Mouse (Mus musculus) adrenal gland, postnatal 25 days (tissue): ENCODE data around the gene Naa20. TPM values are rescaled to one million over a fixed set of nuclear protein-coding genes. Genes with fewer than 3 reads are reported as not detected.

Experiments used
- DNase-seq: peaks from one replicate; pipeline ENCODE4 v3.0.0; 2021; ENCODE audit warnings: mixed read lengths
- long read RNA-seq: library from polyadenylated mRNA; stranded (forward); transcript quantifications from one replicate; pipeline ENCODE4 v2.0.0, GENCODE M21; 2021
- total RNA-seq: library from RNA; stranded (reverse); gene quantifications from 2 replicates; pipeline ENCODE4 v1.2.3, GENCODE M21; 2021

Naa20 gene
- 48.6 and 57.5 TPM in 2 replicates for total RNA-seq
- long read RNA-seq, transcript Naa20-202 (6 exons, 1,142 nt), result major isoform, 36 of 46 reads
- long read RNA-seq, partial matches to known transcripts, result 4 of 46 reads
- long read RNA-seq, other reads (novel, unspliced or antisense), result 5 of 46 reads

DNA sequence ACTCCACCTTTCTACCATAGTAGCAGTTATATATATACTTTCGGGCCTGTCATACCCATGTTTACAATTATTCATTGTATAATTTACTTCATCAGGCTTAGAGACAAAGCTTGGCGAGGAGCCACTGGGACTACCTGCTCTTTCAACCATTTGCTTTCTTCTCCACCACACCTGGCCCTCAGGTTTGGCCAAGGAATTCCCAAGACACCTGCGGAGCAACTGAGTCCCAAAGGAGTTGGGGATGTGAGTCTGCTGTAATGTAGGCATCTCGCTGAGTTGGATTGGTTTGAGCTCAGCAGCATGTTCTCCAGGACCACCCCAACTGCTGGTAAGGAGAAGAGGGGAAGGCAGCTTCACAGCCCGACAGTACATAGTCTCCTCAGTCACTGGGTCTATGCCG, at the start of gene Naa20:
TSS of gene Naa20 (plus strand) at position 239 of the 400 bp plus-strand sequence.
- DNase-seq, result no peak

DNA sequence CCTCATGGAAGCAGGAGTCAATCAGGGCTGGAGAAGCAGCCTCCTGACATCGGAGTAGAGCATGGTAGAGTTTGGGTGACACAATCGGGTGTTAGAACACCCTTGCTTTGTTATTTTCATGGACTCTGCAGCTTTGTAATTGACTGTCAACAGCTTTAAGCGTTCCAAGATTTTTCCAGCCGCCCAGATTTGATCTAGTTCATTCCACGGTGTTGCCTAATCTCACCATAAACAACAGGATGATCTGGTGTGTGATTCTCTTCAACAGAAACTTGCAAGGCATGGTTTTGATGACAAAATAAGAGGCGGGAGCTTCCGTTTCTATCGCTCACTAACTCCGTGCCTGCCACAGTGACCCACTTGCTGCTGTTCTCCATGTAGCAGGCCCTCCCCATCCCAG, 46.1 kb upstream of the Naa20 start:
- no peak for DNase-seq

DNA sequence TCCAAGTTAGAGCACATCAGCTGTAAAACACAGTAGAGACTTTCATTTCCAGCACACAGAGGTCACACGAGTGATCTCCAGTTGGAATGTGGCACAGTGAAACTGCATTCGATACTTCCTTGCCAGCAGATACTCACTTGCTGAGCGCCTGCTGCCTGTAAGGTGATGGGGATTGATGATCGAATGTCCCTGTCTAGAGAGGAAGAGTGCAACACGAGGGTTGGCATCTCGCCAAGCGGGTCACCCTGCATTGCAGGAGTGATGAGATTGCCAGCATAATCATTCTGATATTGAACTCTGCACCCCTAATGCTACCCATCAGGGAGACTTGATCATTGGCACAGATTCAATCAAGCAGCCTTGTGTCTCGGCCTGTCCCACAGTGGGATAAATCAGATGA, 44.0 kb upstream of the Naa20 start:
- peak; percentile 37 for DNase-seq

DNA sequence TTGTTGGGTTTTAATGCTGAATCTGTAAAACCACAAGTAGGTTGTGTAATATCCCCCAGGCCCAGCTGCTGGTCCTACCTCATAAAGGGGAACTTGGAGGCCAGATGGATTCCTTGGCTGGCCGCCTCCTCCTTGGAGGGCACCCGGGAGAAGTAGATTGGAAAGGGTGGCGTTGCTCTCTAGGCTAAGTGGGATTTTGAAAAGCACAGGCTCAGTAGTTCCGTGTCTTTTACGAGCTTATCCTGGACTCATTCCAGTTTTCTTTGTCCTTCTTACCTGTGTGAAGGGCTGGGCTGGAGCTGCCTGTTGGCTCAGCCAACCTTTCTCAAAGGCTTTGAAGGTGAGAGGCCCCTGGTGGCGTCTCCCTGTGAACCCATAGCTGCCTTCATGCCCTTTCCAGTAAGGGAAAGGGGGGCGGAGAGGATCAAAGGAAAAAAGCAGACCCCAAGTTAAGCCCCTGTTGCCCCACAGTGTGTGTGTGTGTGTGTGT, 42.4 kb upstream of the Naa20 start:
- peak; percentile 20 for DNase-seq

DNA sequence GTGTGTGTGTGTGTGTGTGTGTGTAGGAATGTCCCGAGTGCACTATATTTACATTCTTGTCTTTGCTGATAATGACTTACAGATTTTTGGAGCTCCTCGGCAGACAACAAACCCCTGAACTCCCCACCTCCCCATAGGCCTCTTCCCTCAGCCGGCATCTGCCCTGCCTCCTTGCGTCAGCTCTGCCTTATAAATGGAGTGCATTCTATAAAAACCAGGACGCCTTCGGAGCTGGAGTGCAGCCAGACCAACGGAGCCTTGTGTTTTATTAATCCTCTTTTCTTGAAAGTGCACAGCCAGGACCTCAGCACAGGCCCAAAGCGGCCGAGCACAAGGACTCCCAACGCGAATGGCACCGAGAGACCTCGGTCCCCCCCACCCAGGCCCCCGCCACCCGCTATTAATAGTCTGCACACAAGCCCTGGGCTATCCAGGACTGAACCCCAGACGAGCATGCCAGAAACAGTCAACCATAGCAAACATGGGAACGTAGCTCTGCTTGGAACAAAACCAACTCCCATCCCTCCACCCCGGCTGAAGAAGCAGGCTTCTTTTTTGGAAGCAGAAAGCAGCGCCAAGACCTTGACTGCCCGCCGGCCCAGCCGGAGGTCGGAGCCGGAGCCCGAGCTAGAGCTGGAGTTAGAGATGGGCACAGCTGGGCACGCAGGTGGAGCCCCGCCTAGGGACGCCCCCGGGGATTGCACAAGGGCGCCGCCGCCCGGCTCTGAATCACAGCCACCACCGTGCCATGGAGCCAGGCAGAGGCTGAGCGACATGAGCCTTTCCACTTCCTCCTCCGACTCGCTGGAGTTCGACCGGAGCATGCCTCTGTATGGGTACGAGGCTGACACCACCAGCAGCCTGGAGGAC, 41.7 kb upstream of the Naa20 start:
- peak; percentile 88 for DNase-seq

DNA sequence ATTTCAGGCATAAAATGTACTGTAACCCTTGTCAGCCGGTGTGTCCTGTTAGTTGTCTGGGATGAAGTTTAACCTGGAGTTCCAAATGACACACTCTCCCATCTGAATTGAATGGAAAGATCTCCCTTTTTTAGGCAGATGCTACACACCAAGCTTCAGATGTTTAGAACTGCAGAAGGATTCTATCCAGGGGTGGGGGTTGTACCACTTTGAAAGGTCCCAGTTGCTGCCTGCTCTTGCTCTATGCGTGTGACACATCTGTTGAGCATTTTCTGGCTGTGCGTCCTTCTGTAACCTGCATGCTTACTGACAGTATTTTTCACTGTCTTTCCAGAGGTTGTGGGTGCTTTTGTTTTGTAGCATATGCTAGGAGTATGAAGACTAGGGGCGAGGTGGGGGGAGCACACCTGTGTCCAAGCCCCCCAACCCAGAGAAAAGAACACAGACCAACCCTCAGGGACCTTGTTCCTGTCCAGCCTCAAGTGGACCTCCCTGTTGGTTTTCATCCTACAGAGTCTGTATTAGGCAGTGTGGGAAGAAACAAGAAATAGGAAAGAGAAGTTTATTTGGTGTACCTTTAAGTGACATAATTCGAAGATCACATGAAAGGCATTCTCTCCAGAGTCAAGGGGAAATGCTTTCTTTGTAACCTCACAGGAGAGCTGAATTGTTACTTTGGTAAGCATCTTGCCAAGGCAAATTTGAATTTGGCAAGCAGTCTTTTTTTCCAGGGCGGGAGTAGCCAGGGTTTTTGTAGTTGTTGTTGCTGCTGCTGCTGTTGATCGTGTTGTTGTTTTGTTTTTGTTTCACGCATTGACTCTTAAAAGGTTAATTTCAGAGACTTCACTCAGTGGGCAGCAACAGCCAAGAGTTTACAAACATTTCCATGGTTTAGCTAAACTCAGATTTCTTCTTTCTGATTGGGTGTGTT, 40.4 kb upstream of the Naa20 start:
- DNase-seq, result no peak

DNA sequence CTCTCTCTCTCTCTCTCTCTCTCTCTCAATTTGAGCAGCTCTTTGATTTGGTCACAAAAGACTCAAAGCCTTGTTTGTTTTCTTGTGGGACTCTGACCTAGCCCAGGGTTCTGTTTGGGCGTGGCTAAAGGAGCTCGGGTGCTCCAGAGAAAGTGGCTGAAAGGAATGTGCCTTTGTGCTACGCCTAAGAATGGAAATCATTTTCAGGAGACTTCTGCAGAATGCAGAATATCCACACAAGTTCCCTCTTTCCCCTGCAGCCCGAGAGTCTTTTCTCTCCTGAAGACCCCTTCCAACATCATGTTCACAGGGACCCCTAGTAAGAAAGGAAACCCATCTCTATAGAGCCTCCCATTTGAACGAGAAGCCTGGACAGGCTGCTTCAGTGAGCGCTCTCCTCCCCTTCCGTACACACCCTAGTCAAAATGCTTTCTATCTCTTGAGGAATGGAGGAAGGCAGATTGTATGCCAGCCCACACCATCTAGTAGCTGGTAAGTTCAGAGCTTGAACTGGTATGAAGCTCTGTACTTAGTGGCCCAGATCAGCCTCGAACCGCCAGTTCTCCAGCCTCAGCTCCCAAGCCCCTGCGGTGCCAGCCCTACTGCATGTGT, 39.6 kb upstream of the Naa20 start:
- no peak for DNase-seq

DNA sequence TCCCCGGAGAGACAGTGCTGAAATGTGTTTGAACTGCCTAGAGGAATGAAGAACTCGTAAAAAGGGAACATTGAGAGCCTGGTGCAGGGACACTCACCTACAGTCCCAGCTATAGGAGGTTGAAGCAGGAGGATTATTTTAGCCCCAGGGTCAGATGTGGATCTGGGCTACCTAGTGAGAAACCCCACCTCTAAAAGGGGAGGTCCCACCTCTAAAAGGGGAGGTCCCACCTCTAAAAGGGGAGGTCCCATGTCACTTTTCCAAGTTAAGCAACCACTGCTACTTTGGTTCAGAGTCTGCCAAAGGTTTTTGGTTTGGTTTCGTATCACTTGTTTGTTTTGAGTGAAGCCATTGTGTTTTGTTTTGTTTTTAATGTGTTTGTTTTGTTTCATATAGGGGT, 36.6 kb upstream of the Naa20 start:
- no peak for DNase-seq

DNA sequence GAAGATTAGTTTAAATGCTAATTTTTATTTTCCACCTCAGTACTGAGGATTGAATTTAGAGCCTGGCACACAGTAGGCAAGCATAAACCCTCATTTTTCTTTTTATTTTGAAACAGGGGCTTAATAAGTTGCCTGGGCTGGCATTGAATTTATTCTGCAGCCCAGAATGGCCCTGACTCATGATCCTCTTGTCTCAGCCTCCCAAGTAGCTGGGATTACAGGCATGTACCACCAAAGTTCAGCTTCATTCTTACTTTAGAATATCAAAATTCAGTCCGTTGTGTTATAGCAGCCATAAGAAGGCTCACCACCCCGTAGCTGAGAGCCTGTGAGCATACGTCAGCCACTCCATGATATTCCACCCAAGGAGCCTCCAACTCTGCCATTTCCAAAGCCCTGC, 35.7 kb upstream of the Naa20 start:
- no peak for DNase-seq

DNA sequence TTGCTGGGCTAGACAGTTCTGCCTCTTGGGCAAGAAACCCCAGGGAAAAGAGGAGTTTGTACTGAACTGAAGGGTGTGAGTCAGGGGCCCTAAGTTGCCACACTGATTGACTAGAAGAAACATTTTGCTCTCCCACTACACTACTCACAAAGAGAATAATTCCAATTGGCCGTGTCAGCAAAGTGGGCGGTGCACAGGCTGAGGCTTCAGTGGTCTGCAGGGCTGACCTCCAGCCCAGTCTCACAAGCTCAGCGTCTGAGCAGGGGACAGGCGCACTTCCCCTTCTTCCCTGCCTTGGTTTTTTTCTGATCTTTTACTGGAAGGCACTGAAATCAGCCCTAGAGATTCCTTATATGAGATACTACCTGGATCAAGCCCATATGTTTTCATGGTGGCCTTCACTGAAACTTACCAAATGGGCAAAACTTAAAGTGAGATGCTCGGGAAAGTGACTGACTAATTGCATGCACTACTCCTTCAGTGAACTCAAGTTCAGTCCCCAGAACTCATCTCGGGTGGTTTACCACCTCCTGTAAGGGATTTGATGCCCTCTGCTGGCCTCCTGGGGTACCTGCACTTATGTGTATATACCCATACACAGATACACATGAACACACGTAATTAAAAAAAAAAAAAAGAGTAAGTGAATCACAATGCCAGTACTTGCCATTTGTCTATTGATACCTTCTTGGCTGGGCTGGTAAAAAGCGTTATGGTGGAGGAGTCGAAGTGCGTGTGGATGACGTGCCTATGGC, 35.0 kb upstream of the Naa20 start:
- DNase-seq, result no peak

DNA sequence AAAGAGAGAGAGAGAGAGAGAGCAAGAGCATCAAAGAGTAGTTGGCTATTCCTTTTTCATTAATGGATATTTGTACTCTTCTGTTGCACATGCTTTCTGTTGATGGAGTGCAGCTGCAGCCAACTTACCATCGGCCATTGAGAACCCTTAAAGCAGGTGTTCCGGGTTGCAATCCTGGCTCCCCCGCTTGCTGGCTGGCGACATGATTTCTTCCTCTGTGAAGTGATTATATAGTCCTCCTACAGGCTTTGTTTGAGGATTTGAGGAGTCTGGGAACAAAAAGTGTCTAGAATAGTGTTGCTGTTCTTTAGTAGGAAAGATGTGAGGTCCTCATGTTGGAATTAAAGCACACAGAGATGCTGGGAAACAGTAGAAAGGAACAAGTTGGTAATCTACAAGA, 30.6 kb upstream of the Naa20 start:
- DNase-seq, result no peak

DNA sequence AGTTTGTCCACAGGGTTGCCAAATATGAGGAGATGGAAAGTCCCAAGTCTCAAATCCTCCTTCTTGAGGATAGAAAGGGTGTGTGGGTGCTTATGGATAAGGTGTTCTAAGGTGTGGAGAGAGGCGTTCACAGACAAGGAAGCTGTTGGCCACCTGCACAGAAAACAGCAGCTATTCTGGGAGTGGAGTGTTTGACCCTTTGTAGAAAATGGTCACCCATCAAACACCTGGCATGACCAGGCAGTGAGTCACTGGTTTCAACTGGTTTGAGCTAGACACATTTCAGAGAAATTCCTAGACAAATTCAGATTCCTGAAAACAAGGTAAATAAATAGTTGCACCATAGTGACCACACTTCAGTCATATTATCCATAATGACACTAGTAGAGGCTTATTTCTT, 29.8 kb upstream of the Naa20 start:
- no peak for DNase-seq

DNA sequence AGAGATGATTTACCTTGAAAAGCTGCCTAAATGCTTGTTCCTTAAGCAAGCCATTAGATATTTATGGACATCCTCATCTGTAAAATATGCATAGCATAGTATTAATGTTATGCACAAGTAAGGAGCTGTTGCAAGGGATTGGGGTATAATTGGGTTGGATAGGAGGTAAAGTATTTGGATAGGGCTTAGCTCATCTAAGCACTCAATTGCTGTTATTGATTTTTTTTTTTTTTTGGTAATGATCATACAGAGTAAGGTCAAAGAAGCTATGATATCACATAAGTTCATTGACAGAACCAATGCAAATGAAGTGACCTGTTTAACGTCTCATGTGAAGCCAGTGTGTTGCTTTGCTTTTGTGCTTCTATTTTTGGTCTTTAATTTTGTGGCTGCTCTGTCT, 27.9 kb upstream of the Naa20 start:
- DNase-seq, result no peak

DNA sequence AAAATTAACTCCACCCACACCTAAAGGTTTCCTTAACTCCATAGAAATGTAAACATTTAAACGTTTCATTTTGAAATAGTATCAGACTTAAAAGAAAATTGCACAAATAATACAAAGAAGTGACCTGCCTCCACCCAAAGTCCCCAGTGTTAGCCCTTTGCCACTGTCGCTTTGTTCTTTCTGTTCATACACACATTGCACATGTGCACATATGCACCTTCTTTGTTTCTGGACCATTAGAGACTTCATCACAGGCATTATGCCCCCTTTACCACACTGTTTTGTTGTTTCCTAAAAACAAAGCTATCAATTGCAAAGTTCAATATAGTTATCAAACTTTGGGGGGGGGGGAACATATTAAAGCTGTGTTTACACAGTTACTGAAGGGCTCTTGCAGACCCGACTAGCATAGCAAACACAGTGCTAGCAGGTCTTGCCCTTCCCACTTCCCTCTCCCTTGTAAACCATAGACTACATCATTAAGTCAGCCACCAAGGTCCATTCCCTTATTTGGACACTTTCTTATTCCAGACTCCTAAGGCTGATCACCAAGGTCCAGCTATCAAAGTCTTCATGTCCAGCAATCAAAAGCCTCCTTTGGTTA, 26.9 kb upstream of the Naa20 start:
- DNase-seq, result no peak

DNA sequence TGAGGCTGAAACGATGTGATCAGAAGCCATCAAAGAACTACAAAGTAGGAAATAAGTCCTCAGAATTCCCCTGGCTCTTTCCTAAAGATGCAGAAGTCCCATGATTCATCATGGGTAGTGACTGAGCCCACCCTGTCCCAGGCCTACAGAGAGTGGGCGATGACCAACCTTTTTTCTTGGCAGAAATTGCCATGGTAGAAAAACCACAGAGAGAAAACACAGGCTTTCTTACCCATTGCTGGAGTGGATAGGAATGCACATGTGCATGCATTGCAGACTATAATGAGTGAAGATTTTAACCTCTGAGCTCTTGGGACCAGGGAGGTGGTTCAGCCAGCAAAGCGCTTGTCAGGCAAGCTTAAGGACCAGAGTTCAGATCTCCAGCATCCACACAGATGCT, 24.7 kb upstream of the Naa20 start:
- DNase-seq, result no peak

DNA sequence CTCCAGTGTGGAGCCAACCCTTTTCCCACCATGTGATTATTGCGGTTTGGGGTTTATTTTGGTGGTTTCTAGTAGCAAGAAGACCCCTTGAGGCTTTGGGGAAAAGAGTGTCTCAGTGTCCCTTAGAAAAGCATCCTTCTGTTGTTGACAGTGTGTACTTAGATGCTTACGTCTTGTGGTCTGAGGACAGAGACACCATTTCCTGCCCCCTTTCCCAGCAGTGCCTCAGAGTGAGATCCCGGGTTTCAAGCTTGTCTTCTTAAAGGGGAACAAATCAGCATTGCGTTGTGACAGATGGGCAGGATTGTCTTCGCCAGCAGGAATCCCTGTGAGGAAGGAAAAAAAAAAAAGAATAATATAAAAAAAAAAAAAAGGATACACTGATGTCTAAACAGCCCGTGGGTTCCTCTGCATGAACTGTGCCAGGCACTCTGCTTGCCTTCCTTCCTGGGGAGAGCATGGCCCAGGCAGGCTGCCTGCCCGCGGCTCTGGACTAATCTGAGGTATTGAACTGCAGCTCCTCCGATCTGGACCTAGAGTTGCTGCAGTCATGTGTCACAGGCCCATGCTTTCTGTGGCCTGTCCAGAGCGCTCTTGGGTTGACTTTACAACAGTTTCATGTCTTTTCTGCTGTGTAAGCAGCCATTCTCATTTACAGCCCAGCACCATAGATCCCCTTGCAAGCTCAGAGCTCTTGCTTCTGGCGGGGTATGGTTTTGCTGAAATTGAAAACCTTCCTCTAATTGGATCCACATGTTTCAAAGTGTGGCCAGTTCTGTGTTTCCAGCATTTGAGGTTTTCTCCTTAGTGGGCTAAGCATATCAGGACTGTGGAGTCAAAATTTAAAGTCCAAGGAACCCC, 20.8 kb upstream of the Naa20 start:
- no peak for DNase-seq

DNA sequence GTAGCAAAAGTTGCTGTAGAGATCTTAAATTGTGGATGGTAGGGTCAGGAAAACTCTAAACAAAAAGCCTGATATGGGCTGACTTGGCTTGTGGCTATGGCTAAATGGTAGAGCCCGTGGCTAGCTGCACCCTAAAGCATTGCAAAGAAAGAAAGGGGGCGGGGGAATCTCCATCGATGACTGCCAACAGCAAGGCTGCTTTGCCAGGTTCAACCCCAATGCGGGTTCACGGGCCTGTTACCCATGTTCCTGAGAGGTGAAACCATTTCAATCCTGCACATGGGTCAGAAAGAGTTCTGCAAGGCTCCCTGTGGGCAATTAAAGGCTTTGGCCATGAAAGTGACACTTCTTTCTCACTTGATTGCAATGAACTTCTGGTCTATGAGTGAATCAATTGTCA, 20.0 kb upstream of the Naa20 start:
- no peak for DNase-seq

DNA sequence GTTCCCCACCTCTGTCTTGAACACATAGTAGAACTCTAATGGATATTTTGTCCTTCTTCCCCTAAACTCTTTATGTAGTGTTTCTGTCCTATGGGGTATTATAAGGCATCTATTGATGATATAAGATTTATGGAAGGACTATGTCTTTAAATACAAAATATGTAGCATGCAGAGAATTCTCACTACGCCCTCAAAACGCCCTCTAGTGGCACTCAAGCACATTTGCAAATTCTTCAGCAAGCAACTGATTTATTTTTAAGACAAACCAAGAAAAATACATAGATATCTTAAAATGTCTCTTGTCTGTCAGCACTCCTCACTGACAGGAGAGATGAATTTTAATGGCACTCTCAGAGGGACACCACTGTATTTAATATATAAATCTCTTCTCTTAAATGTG, 19.5 kb upstream of the Naa20 start:
- no peak for DNase-seq

DNA sequence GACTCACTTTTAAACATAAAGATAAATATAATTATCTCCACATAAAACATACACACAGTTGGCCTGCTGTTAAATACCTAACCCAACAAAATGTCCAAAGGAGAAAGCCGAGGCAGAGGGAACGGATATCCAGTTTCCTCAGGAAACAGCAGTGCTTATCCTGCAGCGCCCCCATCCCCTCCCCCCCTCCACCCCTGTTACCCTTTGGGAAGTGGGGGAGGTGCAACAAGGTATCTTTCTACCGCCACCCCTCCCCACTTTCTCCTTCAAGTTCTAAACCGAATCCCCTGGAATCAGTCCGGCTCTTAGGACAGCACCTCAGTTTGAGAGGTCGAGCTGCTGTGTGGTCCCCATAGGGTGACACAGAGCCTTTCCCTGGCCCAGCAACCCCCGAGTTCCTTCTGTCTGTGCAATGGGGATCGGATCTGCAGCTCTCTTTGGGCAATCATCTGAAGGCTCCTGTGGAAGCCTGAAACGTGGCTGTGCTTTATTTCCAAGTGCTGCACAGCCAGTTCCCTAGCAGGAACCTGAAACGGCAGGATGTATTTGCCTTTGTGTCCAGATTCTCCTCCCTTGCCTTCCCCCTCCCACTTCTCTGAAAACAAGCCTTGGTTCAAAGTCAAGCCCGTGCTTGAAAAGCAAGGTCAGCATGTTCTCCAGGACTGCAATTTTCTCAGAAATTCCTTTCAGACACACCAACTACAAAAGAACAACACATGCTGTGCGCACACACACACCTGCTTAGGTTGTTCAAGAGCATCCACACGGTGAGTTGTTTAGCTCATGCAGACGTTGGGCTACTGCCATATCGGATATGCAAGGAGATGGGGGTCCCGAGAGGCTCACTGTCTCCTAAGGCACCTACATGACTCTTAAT, 17.6 kb upstream of the Naa20 start:
- DNase-seq, result no peak
